Mouse (Mus musculus) embryonic facial prominence, embryonic 12.5 days (tissue): Measurements from ENCODE around the gene Crp. TPM values are rescaled to one million over a fixed set of nuclear protein-coding genes. Genes with fewer than 3 reads are reported as not detected.

Experiments
- ATAC-seq: fragments of 200-750 bp; cut with Nextera tagmentation; 2 replicates; pipeline ENCODE4 v1.8.0; 2017; ENCODE audit not compliant: insufficient number of reproducible peaks, insufficient read depth, low FRiP score, low TSS enrichment
- H3K27ac ChIP-seq: fragments of 300-500 bp; sonication (generic); 2 replicates; pipeline ENCODE4 v1.5.1; 2016; ENCODE audit warnings: mild to moderate bottlenecking
- H3K27me3 ChIP-seq: fragments of 300-500 bp; sonication (generic); 2 replicates; pipeline ENCODE4 v1.6.1; 2016; ENCODE audit warnings: mild to moderate bottlenecking, moderate library complexity
- H3K36me3 ChIP-seq: fragments of 300-500 bp; sonication (generic); 2 replicates; pipeline ENCODE4 v1.6.1; 2016; ENCODE audit warnings: mild to moderate bottlenecking
- H3K4me1 ChIP-seq: fragments of 300-500 bp; sonication (generic); 2 replicates; pipeline ENCODE4 v1.6.1; 2016
- H3K4me2 ChIP-seq: fragments of 300-500 bp; sonication (generic); replicated peaks from 2 replicates; pipeline ENCODE4 v1.6.1; 2016; ENCODE audit warnings: mild to moderate bottlenecking, moderate library complexity
- H3K4me3 ChIP-seq: fragments of 300-500 bp; sonication (generic); 2 replicates; pipeline ENCODE4 v1.5.1; 2016; ENCODE audit warnings: mild to moderate bottlenecking
- H3K9ac ChIP-seq: fragments of 300-500 bp; sonication (generic); 2 replicates; pipeline ENCODE4 v1.6.1; 2016; ENCODE audit warnings: mild to moderate bottlenecking, moderate library complexity
- H3K9me3 ChIP-seq: fragments of 300-500 bp; sonication (generic); 2 replicates; pipeline ENCODE4 v1.6.1; 2016; ENCODE audit warnings: mild to moderate bottlenecking, moderate library complexity
- WGBS: fragments of 180-500 bp; shearing (Covaris S2); methylation state at CpG from one replicate; pipeline ENCODE4 v1.1.7; 2016; 5-methylcytosine and 5-hydroxymethylcytosine counted together
- polyA plus RNA-seq: library from polyadenylated mRNA; unstranded; fragments of >200 nt; fragmentation: Nextera tagmentation; extraction: Ambion mirVana; gene quantifications from 2 replicates; pipeline ENCODE4 v1.2.1, GENCODE M21; 2016

Crp gene
- polyA plus RNA-seq, 1 experiment from 2014 or later = not detected

GRCm38 (mm10) chr1:172683551-172683950 is 14.3 kb upstream of the Crp start:
- Histone ChIP-seq H3K4me1 (no peaks in the 10 kb centered on the region), H3K9me3 (no peaks in the 10 kb centered on the region), H3K4me2 (no peak overlapping the region), H3K27me3 (no peaks in the 10 kb centered on the region), H3K4me3 (no peak overlapping the region), H3K9ac (no peak overlapping the region), H3K36me3 (no peaks in the 10 kb centered on the region), H3K27ac (no peak overlapping the region)
- no peak for ATAC-seq
- WGBS = 84% methylated on average over 5 of the region's 5 CpGs

DNA sequence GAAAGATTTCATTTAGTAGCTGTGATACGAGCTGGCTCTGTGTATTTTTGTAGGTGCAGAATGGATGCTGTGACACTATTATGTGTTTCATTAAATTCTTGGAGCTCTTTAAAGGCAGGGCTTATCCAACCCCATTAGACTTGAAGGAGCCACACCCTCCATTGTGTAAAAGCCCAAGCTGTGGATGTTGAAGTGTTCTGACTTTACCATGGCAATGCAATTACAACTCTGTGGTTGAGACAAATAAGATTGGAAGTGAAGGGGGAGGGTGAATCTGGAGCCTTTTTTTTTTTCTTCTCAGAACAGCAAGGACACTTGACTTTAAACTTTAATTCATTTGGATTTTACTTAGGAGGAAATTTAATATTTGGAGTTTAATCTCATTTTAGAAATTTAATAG is 13.9 kb upstream of the Crp start:
- WGBS = 76% methylated on average over 1 of the region's 1 CpGs
- H3K9ac ChIP-seq = no peak overlapping the region
- no peaks in the 10 kb centered on the region for H3K4me1 ChIP-seq
- no peak overlapping the region for H3K4me2 ChIP-seq
- no peak for ATAC-seq
- H3K36me3 ChIP-seq = no peaks in the 10 kb centered on the region
- H3K27ac ChIP-seq = no peak overlapping the region
- H3K4me3 ChIP-seq = no peak overlapping the region
- no peaks in the 10 kb centered on the region for H3K9me3 ChIP-seq
- H3K27me3 ChIP-seq = no peaks in the 10 kb centered on the region

DNA sequence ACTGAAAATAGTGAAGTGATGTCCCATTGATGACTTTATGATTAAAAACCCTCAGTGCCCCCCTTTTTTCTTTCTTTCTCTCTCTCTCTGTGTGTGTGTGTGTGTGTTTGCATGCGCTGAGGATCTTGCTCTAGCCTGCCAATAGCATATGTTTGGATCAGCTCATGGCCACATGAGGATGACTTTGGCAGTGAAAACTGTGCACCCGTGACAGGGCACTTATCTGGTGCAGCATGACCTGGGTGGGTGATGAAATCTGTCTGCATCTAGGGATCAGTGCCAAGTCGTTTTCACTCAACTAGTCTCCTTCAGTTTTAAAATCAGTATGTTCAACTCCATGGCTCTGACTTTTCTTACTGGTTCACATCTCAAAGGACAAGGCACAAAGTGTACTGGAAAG is 12.7 kb upstream of the Crp start:
- no peaks in the 10 kb centered on the region for H3K4me1 ChIP-seq
- H3K9ac ChIP-seq = no peak overlapping the region
- H3K27ac ChIP-seq = no peak overlapping the region
- no peaks in the 10 kb centered on the region for H3K9me3 ChIP-seq
- H3K4me3 ChIP-seq = no peak overlapping the region
- no peaks in the 10 kb centered on the region for H3K36me3 ChIP-seq
- no peak for ATAC-seq
- no peaks in the 10 kb centered on the region for H3K27me3 ChIP-seq
- H3K4me2 ChIP-seq = no peak overlapping the region
- WGBS = 68% methylated on average over 3 of the region's 3 CpGs

GRCm38 (mm10) chr1:172697422-172697821 is 433 bp upstream of the Crp start:
- Histone ChIP-seq H3K36me3 (no peaks in the 10 kb centered on the region), H3K27ac (no peak overlapping the region), H3K4me2 (no peak overlapping the region), H3K9ac (no peak overlapping the region), H3K27me3 (no peaks in the 10 kb centered on the region), H3K4me3 (no peak overlapping the region), H3K4me1 (no peaks in the 10 kb centered on the region), H3K9me3 (no peaks in the 10 kb centered on the region)
- no peak for ATAC-seq

GRCm38 (mm10) chr1:172700814-172701213 is 3.0 kb downstream of the Crp start:
- Histone ChIP-seq H3K4me3 (no peak overlapping the region), H3K4me2 (no peak overlapping the region), H3K36me3 (no peaks in the 10 kb centered on the region), H3K9ac (no peak overlapping the region), H3K9me3 (no peaks in the 10 kb centered on the region), H3K27me3 (no peaks in the 10 kb centered on the region), H3K4me1 (no peaks in the 10 kb centered on the region), H3K27ac (no peak overlapping the region)
- ATAC-seq = no peak
- 83% methylated on average over 3 of the region's 3 CpGs for WGBS

DNA sequence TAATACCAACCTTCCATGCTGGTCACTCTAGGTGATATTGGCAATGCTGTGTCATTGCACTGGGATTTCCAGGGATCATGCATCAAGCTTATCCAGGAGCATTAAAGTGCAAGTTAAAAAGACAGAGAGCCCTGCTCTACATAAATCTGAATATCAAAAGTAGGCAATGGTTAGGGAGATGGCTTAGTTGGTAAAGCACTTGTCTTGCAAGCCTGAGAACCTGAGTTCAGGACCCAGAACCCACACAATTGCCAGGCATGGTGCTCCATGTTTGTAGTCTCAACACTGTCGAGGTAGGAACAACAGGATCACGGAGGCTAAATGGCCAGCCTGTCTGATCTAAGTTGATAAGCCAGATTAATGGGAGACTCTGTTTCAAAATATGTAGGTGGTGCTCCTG is 3.5 kb downstream of the Crp start:
- H3K4me1 ChIP-seq = no peaks in the 10 kb centered on the region
- 85% methylated on average over 2 of the region's 2 CpGs for WGBS
- no peak overlapping the region for H3K4me3 ChIP-seq
- H3K27ac ChIP-seq = no peak overlapping the region
- H3K9me3 ChIP-seq = no peaks in the 10 kb centered on the region
- no peaks in the 10 kb centered on the region for H3K27me3 ChIP-seq
- no peak for ATAC-seq
- H3K4me2 ChIP-seq = no peak overlapping the region
- H3K9ac ChIP-seq = no peak overlapping the region
- H3K36me3 ChIP-seq = no peaks in the 10 kb centered on the region

DNA sequence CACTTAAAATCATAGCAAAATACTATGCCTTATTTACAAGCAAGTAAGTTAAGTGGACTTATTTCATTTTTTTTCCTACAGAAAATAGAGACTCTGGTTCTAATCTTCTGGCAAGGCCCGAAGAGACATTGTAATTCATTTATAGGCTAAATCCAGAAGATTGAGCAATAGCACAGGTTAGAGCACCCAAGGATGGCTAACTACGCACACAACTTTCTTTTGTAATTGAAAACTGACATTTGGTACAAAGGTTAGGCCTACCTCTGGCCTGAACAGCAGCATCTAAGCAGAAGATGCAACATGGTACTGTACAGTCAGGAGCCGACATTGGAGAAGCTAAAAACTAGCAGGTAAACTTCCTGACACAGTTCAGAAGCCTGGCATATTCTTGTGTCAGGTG is 4.0 kb downstream of the Crp start:
- Histone ChIP-seq H3K27me3 (no peaks in the 10 kb centered on the region), H3K4me3 (no peak overlapping the region), H3K9ac (no peak overlapping the region), H3K27ac (no peak overlapping the region), H3K4me1 (no peaks in the 10 kb centered on the region), H3K9me3 (no peaks in the 10 kb centered on the region), H3K4me2 (no peak overlapping the region), H3K36me3 (no peaks in the 10 kb centered on the region)
- no peak for ATAC-seq
- 86% methylated on average over 3 of the region's 3 CpGs for WGBS

GRCm38 (mm10) chr1:172704769-172705168 is 6.9 kb downstream of the Crp start:
- no peak overlapping the region for H3K9ac ChIP-seq
- H3K27ac ChIP-seq = no peak overlapping the region
- H3K4me2 ChIP-seq = no peak overlapping the region
- 50% methylated on average over 4 of the region's 4 CpGs for WGBS
- H3K4me1 ChIP-seq = no peaks in the 10 kb centered on the region
- no peaks in the 10 kb centered on the region for H3K36me3 ChIP-seq
- H3K27me3 ChIP-seq = no peaks in the 10 kb centered on the region
- H3K4me3 ChIP-seq = no peak overlapping the region
- no peaks in the 10 kb centered on the region for H3K9me3 ChIP-seq
- ATAC-seq = no peak

DNA sequence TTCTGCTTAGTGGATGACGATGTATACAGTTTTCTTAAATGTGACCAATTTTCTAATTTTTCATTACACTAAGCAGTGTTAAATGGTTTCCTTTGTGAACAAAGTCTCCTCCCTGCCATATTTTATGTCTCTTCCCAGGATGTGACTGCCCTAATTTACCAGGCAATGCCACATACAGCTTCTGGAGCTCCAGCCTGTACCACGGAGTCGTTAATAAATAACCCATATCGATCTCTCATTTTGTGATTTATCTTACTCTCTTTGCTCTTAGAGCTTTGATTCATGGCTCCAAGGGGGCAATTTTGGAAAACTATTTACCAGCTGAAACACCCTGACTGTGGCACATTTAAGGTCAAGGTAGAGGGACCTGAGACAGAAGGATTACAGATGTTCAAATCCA is 8.4 kb downstream of the Crp start:
- no peaks in the 10 kb centered on the region for H3K27me3 ChIP-seq
- no peak for ATAC-seq
- no peak overlapping the region for H3K27ac ChIP-seq
- H3K9ac ChIP-seq = no peak overlapping the region
- no peak overlapping the region for H3K4me3 ChIP-seq
- WGBS = 92% methylated on average over 4 of the region's 4 CpGs
- H3K4me2 ChIP-seq = no peak overlapping the region
- H3K36me3 ChIP-seq = no peaks in the 10 kb centered on the region
- no peaks in the 10 kb centered on the region for H3K4me1 ChIP-seq
- no peaks in the 10 kb centered on the region for H3K9me3 ChIP-seq

DNA sequence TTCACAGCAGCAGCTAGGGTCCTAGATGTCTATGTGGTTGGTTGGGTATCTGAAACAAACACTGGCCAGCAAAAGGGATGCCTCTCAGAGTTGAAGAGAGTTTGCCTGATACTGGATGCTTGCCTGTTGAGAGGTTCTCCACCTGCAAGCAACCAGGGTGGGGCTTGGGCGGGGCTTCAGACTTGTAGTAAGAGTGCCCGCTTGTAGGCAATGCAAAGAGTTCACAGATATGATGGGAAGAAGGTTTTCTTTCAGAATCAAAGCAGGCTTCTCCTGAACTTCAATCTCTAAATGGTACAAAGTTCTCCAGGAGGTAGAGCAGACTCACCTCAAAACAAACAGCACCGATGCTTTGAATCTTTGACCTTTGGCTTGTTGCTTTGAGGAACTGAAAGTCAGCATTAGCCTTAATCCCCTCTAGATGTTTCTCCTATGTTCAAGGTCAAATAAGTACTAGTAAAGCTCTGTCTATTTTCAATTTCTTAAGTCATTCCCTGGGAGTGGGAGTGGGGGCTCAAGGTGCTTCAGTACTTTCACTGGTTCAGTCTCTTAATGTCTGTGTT is 12.0 kb downstream of the Crp start:
- no peak for ATAC-seq
- Histone ChIP-seq H3K9me3 (no peaks in the 10 kb centered on the region), H3K4me3 (no peak overlapping the region), H3K4me1 (0 out of 2 replicates have a peak, but pooled peaks cover 2% of the 10 kb centered on the region), H3K27me3 (no peaks in the 10 kb centered on the region), H3K36me3 (no peaks in the 10 kb centered on the region), H3K9ac (no peak overlapping the region), H3K4me2 (no peak overlapping the region), H3K27ac (no peak overlapping the region)
- 90% methylated on average over 3 of the region's 3 CpGs for WGBS

DNA sequence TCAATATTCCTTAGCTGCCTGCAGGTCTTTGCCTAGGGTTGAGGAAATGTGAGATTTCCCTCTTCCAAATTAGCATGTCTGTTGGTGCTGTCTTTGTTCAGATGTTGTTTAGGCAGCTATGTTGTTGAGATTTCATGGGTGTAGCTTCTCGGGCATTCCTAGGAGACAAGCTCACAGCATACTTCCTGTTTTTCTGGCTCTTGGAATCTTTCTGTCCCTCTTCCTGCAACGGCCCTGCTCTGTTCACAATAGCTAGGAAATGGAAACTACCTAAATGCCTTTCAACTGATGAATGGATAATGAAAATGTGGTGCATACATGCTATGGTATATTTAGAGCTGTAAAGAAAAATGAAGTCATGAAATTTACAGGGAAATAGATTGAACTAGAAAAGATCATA is 13.5 kb downstream of the Crp start:
- Histone ChIP-seq H3K36me3 (no peaks in the 10 kb centered on the region), H3K4me1 (0 out of 2 replicates have a peak, but pooled peaks cover 2% of the 10 kb centered on the region), H3K4me2 (no peak overlapping the region), H3K4me3 (no peak overlapping the region), H3K27ac (0 out of 2 replicates have a peak overlapping the region, but pooled peaks have one; percentile 57), H3K9me3 (no peaks in the 10 kb centered on the region), H3K27me3 (no peaks in the 10 kb centered on the region), H3K9ac (no peak overlapping the region)
- ATAC-seq = no peak
- 36% methylated on average over 2 of the region's 2 CpGs for WGBS

- no peak for ATAC-seq
Observed at GRCm38 (mm10) chr1:172711962-172712361, 14.1 kb downstream of the Crp start.

DNA sequence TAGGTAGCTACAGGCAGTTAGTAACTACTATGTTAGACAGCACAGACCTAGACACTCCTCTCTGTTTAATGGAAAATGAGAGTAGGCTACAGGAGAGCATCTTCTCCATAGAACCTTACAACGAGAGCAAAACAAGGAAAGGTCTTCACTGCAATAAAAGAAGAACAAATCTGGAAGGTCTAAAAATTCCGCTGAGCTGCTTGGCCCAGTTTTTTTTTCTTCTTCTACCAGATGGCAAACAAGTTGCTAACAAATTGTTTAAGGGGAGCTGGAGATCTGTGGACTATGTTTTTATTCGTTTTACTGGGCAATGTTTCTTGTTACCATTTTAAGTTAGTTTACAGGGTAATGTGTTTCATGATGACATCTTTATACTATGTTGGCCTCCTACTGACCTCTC is 53.4 kb downstream of the Crp start:
- ATAC-seq = no peak
- Histone ChIP-seq H3K27me3 (no peaks in the 10 kb centered on the region), H3K4me3 (no peak overlapping the region), H3K9me3 (no peaks in the 10 kb centered on the region), H3K4me2 (no peak overlapping the region), H3K9ac (no peak overlapping the region), H3K4me1 (no peaks in the 10 kb centered on the region), H3K36me3 (no peaks in the 10 kb centered on the region), H3K27ac (no peak overlapping the region)
- 75% methylated on average over 3 of the region's 3 CpGs for WGBS

More at GRCm38 (mm10) chr1:172711962-172712361, 14.1 kb downstream of the Crp start:
- no peak overlapping the region for H3K9ac ChIP-seq
- WGBS = 56% methylated on average over 4 of the region's 4 CpGs
- no peak overlapping the region for H3K4me2 ChIP-seq
- H3K4me3 ChIP-seq = no peak overlapping the region
- 0 out of 2 replicates have a peak overlapping the region, but pooled peaks have one; percentile 57 for H3K27ac ChIP-seq
- no peaks in the 10 kb centered on the region for H3K27me3 ChIP-seq
- no peaks in the 10 kb centered on the region for H3K36me3 ChIP-seq
- 0 out of 2 replicates have a peak, but pooled peaks cover 2% of the 10 kb centered on the region for H3K4me1 ChIP-seq
- H3K9me3 ChIP-seq = no peaks in the 10 kb centered on the region
